Mouse (Mus musculus) lung, postnatal 25 days (tissue): ENCODE results near the gene Bmper.

Experiments
- DNase-seq: peaks from one replicate; pipeline ENCODE4 v3.0.0; 2022; ENCODE audit warnings: low spot score

The Bmper gene

DNA sequence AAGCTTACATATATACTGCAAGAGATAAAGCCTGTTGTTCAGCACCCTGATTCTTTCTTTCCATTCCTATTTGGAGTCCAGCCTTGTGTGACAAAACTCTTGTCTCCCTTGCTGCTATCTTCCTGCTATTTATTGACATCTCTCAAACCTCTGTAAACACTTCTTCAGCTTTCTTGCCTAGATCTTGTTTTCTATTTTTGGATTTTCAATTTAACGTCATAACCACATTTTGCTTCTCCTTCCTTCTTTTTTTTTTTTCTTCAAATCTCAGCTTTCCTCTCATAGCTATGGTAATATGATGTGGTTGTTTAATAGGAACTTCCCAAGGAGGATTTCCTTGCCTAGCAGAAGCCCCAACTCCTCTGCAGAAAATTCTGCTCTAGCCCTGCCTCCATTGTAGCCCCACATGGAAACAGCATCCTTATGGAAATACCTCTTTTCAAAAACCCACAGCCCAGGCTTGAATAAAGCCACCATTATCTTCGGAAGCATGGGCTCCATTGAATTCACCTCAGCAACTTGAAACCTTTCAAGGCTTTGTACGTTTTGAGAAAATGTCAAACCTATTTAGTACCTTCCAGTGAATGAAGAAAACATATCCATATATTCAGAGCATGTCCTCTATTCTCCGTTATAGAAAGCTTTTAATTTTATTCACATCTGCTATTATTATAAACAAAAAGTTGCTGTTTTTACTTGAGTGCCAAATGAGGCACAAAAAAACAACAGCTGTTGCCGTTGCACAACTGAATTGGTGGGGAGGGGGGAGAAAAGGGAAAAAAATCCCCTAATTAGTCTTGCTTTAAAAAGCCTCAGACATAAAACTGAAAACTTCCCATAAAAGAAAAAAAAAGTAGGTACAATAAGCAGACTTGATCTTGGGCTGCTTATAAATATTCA lies 155.2 kb downstream of the Bmper start:
- DNase-seq, result no peak

DNA sequence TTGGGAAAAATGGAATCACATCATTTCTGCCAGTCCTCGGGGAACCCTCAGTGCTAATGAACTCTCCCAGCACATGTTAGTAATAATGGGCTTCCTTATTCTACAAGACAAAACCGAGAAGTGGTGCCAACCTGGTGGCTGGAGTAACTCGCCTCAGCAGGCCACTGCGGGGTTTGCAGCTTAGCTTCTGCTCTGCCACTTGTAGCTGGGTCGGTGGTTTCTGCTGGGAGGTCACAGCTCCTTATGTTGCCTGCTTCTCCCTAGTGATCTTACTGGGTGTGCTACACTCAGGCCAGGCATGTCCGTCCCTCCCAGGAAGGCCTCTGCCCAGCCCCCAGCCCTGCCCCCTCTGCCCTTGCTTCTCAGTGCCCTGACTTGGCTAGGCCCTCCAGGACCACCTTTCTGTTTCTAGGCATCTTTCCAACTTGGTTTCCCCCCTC lies 155.9 kb downstream of the Bmper start:
- no peak for DNase-seq

DNA sequence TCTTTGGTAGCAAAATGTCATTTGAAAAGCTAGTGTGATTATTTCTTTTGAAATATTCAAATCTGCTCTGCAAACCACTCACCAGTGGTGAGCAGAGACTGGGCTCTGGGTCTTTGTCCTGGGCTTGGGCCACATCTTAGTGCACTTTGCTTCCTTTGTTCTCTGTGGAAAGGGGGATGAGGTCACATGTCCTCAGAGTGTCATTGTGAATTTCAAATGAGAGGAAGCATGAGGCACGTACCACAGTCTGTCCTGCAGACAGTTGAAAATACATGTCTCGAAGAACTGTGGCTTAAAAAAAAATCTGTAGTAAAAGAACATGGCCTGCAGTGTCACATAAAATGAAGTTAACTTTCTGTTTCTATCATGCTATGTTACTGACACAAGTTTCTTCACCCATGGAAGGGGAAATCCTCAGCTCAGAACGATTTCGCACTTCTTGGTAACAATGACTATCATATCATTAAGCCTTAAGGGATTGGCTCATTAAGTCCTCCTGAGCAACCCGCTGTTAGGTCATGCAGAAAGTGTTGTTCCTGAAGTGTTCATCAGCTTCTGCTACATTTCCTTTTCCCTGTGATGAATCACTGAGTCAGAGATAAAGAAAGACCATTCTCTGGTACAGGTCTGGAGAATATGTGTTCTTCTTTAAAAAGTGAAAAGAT lies 157.4 kb downstream of the Bmper start:
- no peak for DNase-seq

DNA sequence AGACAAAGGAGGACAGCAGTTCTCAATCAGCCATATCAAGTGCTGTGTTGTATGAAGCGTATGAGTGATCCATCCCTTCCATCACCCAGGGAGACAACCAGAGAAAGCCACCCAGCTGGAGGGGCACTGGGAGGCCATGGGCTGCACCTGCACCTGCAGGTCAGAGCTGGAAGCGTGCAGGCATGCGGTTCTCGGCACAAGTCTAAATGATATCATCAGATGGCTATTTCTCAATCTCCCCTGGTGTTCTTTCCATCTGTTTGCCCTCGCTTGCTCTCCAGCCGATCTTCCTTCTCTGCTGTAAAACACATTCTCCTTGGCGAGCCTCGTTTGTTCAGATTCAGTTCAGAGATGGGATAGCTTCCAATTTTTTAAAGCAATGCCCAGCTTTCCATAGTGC lies 160.4 kb downstream of the Bmper start:
- no peak for DNase-seq

DNA sequence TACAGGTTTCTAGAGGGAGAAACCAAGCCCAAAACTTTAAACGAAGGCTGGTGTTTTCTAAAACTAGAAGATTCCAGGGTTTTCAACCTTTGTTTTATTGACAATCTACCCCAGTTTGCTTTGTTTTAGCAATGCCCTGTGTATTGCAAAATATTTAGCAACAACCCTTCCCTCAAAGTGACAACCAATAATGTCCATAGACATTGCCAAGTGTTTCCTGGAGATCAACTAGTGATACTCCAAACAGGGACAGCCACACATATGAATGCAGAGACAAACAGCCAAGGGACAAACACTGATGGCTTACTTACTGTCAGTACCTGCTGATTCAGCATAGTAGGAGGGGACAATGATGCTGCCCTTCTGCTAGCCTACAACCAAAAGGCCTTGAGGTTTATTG lies 161.0 kb downstream of the Bmper start:
- no peak for DNase-seq

DNA sequence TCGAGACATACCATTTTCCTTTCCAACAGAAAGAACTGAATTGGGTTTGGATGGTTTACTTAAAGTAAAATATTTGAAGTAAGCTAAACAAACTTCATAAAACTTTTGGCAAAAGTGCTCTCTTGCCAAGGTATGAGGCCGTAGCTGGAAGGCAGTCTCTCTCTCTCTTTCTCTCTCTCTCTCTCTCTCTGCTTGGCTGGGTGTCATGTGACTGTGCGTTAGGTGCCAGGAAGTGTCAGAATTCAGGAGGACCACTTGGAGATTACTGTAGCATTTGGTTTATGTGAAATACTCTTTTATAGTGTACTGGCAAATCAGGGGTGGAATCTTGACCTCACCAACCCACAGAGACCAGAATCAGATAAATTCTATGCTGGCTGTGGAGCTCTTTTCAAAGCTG lies 162.0 kb downstream of the Bmper start:
- DNase-seq, result no peak

DNA sequence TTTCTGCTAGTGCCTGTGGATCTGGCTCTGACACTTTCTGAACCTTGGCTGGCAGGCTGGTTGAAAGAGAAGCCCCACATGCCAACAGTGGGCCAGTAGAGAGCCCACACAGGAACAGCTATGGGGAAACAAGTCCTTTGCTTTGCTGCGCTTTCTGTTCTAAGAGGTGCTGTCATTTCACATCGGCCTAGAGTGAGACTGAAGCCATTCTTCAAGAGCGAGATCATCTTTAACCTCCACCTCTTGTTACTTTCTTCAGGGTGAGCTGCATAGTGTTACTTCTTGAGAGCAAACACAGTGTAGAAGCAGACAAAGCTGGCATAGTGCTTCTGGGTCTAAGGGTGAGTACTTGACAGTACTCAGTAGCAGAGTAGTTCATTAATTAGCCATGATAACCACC lies 163.3 kb downstream of the Bmper start:
- no peak for DNase-seq

DNA sequence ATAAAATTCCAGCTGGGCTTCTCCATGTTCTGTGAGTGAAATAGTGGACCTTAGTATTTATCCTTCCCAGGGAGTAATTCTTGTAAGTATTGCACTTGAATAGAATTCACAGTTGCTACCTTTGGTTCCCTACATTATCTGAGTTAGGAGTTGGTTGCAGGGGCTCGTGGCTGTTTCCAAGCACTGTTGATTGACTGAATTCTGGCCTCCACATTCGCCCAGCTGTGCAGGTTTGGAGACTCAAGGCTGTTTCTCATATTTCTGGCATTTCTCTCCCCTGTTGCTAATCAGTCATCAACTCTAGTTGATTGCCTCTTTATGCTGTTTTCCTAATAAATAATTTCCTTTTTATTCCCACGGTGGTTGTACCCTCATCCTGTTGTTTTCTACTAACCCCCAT lies 167.2 kb downstream of the Bmper start:
- no peak for DNase-seq

DNA sequence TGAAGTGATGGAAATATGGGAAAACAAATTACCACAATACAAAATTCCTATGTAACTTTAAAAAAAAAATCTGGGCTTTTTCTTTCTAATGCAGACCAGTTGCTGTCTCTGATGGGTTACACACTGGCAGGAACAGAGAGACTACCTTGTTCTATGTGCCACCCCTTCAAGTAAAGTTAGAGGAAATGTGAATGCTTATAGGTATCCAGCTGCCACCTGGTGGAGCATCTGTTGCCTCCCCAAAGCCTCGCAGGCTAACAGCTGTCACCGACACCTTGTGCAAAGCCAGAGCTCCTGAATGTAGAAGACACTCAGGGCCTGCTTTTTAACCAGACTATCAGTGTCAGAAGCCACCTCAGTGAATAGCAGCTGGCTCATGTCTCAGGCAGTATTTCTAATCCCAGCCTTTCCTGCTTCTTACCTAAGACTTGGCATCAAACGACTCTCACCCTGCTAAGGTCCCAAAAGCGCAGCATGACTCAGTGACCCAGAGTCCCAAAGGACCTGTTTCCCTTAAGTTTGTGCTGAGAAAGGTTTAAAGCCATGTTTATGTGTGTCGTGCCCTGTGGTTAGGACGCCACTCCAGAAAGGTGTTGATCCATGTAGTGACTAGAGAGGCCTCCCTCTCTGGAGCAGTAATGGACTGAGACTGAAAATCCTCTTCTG lies 171.9 kb downstream of the Bmper start:
- DNase-seq, result peak; percentile 54

DNA sequence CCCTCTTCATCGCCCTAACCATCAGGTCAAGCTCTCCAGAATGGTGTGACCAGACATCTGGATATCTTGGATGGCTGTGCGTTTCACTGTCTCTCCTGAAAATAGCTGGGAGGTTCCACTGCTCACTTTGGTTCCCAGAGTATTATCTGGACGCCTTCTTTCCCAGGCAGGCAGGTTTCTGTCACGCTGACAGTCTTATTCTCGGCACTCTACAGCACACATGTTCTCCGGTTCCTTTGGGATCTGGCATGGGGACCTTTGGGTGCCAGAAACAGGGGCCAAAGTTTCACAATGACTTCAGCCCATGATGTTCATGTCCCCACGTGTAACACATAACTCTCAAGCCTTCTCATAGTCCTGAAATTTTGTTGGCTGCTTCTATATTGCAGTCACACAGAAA lies 173.3 kb downstream of the Bmper start:
- peak; percentile 37 for DNase-seq

DNA sequence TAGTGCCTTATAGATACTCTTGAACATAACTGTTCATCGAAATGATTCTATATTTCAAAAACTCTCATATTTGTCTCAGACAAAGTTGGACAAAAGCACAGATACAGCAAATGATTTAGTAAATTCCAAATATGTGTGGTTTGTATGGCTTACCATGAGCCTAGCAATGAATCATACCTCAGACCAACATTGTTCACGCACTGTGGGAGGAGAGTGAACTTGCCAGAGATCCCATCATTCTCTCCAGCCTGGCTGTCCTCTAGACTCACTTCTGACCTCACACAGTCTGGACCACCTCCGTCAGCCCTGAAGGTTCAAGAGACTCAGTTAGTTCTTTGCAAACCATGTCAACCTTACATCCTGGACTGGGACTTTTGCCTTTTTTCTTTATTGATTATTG lies 175.0 kb downstream of the Bmper start:
- DNase-seq, result no peak

DNA sequence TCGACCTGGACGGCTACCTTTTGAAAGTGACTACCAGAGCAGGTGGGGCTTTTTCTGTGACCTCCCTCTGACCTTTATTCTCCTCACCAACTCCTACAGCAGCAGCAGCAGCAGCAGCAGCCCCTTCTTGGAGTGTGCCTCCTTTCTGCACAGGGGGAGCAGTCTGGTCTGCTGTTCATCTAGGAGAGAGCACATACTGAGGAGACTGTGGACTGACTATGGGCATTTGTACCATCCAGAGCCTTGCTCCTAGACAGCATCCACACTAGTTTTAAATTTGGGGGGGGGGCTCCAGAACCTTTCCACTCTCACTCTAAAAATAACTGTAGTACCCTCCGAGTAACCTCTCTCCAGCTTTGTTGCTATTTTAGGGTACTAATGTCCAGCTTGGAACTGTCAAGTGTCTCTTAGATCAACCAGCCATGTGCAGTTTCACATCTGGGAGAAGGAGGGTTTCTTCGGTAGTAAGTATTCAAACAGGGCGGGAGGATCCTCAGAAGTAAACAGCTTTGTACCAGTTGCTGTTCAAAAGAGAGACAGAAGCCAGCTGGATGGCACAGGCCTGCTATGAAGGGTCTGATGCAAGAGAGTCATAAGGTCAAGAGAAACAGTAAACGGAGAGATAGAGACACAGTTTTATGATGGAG lies 176.9 kb downstream of the Bmper start:
- peak; percentile 66 for DNase-seq

DNA sequence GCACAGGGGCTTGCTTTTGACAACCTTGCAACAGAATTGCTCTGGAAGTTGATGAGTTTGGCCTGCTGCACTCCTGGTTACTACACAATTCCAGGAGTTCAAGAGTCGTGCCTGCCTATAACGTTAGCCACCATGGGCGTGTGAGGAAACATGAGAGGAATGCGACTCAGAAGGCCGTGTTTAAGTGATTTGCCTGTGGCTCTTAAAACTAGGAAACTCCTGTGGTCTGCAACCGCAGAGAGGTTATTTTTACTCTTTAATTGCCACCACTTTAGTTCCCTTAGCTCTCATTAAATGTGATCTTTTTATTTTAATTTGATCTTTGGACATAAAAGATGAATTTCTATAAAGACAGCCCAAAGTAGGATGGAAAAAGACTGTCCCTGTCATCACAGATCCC lies 184.5 kb downstream of the Bmper start:
- no peak for DNase-seq

DNA sequence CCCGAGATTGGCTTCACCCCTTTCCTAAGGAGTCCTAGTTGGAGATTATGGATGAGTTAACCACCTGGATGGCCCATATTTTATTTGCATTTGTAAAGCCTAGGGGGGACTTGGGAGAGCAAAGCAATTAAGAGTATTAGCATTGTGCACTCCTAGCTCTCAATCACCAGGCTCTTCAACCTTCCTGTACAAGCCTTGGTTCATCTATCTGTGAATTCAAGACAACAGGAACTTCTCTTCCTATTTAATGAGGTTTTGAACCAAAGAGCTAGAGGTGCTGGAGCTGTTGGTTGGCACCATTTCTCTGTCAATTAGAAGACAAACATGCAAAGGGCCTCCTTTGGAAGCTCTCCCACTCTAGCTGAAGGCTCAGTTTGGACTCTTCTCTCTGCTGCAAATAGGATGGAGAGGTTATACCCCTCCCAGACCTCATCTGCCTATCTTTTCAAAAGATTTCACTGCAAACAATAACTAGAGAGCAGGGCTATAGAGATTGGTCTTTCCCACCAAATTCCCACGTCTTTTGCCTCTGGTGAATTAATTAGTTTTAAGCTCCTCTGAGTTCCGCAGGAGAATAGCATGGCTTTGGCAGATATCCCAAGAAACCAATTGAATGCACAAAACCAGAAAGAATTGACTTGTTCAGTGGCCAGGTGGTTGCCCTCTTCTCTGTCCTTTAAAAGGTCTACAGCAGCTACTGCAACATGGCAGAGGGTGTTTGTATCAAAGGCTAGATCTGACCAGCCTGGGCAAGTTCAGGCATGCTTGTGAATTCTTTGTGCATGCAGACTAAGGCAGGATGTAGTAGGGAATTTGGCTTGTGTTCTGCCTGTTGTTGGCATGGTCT lies 185.3 kb downstream of the Bmper start:
- no peak for DNase-seq

DNA sequence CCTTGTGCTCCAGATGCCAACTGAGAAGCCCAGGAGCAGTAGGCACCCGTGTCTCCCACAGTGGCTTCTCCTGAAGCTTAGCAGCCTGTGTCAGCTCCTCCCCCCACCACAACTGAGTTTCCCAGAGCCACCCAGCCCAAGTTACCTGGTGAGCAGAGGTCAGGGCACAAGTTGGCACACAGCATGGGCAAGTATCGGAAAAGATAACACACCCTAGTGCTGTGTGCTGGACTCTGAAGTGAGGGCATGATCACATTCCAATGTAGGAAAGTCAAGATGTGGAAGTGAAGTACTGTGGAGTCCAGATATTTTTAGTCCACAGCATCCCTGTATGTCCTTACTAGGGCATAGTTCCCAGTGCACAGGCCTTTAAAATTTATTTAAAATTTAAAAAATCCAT lies 187.7 kb downstream of the Bmper start:
- no peak for DNase-seq

DNA sequence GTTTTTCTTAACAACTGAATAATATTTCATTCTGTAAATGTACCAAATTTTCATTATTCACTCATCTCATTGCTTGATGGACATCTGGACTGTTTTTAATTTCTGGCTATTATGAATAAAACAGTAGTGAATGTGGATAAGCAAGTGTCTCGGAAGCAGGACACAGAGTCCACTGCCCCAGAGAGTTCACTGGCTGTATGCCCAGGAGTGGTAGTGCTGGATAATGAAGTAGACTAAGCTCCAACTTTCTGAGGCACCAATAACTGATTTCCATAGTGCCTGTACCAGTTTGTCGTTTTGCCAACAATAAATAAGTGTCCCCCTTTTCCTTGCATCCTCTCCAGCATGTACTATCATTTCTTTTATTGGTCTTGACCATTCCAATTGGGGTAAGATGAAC lies 190.1 kb downstream of the Bmper start:
- DNase-seq, result no peak

DNA sequence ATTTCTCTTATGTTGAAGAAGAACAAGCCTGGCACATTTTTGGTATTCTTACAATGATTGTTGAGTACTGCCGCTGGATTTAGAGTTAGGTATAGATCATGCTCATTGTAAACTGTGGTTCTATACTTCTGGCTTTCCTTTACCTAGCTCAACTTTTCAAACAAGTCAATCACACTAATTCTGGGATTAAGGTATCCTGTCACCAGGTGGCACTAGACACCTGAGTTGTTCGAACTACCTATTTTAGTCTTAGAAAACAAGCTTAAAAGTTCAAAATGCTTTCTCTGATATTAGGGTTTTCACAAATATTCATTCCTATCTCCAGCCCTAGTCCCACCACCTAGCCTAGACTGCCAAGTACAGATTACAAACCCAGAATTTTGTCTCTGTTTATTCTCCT lies 196.2 kb downstream of the Bmper start:
- DNase-seq, result no peak

DNA sequence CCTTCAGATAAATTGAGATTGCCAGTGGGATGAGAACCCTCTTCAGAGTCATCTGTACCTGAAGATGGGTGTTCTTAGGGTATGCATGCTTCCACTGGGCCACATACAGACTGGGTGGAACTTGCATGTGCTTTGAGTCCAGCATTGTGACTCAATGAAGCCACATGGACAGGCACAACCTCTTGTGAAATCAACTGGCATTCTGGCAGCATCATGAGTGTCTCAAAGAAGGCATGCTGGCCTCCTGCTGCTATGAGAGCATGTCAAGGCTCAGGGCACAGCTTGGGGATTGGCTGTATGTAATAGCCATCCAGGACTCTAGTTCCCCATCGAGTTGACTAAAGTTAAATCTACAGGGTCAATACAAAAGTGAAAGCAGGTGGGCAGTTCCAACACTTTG lies 200.9 kb downstream of the Bmper start:
- no peak for DNase-seq

DNA sequence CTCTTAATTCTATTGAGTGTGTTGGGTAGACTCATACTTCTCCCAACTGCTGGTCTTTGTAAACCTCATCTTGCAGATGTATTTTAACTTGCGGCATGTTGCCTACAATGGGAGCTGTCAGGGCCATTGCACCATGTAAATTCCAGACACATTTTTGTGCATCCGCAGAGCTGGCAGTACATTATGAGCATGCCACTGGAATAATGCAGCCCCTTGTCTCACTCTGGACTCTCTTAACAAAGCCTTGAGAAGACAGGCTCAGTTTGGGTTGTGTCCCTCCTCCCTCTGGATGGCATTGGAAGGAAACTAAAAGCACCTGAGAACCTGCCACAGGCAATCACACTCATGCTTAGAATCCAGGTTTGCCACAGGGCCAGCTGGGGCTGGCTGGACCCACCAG lies 209.8 kb downstream of the Bmper start:
- no peak for DNase-seq

DNA sequence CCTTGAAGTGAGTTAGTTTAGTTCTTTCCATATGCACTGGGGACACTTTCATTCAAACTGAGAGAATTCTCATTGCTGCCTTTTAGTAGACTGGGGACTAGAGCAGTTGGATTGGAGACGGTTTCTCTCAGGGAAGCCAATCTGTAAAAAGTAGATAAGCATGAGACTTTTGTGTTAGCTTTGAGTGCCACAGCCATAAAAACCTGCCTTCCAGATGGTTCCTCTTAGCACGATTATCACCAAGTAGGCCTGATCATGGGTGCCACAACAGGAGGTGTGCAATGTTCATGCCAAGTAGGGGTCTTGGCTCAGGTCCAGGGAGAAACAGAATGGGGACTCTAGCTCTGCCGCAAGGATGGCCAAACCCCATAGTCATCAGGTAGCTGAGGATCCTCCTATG lies 210.4 kb downstream of the Bmper start:
- DNase-seq, result no peak

DNA sequence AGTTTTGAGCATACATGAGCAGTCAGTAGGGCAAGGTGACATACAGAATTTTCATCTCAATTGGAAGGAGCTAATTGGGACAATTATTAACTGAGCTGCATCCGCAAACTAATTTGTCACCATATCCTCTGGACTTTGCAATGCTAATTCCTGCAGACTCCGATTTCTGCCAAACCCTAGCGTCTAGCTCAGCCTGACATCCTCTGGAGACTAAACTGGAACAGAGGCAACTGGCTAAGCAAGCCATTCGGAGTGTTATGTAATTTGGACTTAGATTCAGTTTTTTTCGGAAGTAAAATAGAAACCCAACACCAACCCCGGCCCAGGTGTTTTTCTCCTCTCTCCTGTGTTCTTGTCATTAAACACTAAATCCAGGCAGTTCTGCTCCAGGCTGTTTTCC lies 213.9 kb downstream of the Bmper start:
- no peak for DNase-seq

DNA sequence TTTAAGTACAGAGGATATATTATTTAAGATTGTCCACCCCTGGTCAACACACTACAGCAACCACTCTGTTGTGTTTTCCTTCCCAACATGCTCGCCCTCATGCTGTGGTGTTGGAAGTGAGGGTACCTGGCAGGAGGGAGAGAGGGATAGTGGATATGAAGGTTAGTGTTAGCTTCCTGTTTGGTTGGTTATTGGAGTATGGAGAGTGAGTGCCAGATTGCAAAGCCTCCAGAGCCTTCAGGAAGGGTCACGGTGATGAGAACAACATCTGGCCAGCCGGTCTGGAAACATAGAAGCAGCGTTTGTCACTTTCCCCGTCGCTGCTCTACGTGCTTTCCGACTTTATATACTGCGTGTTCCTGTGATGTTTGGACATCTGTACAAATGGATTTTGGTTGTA lies 215.8 kb downstream of the Bmper start:
- DNase-seq, result no peak
